Mouse (Mus musculus) megakaryocyte, embryonic 14.5 days (primary cell): Measurements from ENCODE around the gene Thap2.
A peak's percentile ranks its signal among the peaks of the same experiment; 100 is the strongest.

Experiments
- FLI1 ChIP-seq: IDR thresholded peaks from 2 replicates; pipeline ENCODE4 v1.6.1; 2012; ENCODE audit warnings: low read length, inconsistent platforms, mixed read lengths
- GATA1 ChIP-seq: IDR thresholded peaks from 3 replicates; pipeline ENCODE4 v1.6.1; 2012; ENCODE audit warnings: mixed read lengths, low read length, inconsistent platforms, borderline replicate concordance

- TF ChIP-seq FLI1, result peak; percentile 92
- no peak for TF ChIP-seq GATA1
These were observed at the start of gene Thap2, which contains the start of gene Zfc3h1 for GRCm38 (mm10) chr10:115384221-115385017.
